Mouse (Mus musculus): ENCODE results near the gene Sept9. TPM values are rescaled to one million over a fixed set of nuclear protein-coding genes. Genes with fewer than 3 reads are reported as not detected.

The Sept9 gene
- polyA plus RNA-seq, 1 experiment from 2014 or later: 125 TPM

DNA sequence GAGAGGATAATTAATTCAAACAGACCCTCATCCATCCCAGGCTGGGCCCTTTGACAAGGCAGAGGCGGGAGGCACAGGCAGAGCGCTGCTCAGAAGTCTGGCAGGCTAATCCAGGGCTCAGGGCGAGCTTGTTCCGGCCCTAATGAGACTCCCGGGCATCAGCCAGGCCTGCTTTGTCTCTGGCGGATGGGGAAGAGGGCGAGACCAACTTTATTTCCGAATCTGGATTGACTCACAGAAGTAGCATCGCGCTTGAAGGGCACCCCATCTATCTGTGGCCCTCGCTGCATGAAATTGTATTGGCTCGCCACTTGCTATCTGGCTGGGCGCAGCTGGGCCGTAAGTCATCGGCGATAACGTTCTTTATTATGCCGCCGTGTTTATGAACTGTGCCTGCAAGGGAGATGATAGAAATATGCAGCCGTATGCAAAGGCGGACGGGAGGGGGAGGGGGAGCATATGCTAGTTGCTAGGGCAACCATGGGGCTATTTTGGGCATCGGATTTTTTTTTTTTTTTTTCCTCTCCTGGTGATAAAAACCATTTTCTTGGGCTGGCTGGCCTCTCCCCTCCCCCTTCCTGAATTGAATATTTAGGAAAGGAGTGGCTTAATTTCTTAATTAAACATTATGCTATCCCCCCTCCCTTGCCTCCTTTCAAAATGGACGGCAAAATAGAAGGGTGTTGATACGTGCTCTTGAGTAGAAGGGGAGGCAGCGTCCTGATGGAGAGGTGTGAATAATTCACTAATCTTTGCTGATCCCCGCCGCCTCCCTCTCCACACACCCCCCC is 208.4 kb downstream of the Sept9 start:
- Histone ChIP-seq H3K9me3 (no peaks in the 10 kb centered on the region), H3K27ac (peak overlapping the region; percentile 97), H3K27me3 (no peaks in the 10 kb centered on the region), H3K36me3 (no peaks in the 10 kb centered on the region), H3K4me2 (replicated peaks) (peak overlapping the region; percentile 54), H3K9ac (replicated peaks) (peak overlapping the region; percentile 51), H3K4me3 (replicated peaks) (peak overlapping the region; percentile 24), H3K4me1 (replicated peaks) (peaks cover 70% of the 10 kb centered on the region)
- peak; percentile 91 for ATAC-seq
- WGBS: under 1% methylated on average over 28 of the region's 28 CpGs

DNA sequence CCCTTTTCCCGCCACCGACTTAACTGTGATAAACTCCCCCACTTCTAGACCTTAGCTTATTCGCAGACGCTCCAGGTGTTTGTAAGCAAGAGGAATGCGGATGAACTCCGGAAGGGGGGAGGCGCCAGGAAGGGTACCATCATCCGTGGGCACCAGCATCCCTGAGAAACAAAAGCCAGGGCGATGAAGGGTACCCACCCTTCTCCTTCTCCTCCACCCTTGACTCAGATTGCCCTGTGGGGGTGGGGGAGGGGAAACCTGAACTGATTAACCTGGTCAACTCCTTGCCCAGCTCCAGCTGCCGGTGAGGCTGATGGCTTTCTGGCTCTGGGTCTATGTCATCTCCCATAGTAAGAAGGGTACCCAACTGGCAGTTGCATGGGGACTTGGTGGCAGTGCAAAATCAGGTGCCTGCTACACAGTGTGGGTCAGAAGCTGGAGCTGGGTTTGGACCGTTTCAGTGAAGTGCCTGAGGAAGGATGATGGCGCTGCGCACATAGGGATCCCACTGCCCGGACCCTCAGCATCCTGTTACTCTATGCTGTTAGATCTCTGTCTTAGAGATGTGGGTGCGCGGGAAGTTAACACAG is 209.1 kb downstream of the Sept9 start:
- peak overlapping the region; percentile 54 for H3K4me2 ChIP-seq (replicated peaks)
- ATAC-seq: peak; percentile 48
- H3K9ac ChIP-seq (replicated peaks): peak overlapping the region; percentile 50
- H3K4me1 ChIP-seq (replicated peaks): peaks cover 77% of the 10 kb centered on the region
- H3K27me3 ChIP-seq: peaks cover 6% of the 10 kb centered on the region; the same call in 1 of the 2 replicates
- H3K9me3 ChIP-seq: no peaks in the 10 kb centered on the region
- H3K27ac ChIP-seq: peak overlapping the region; percentile 97
- no peaks in the 10 kb centered on the region for H3K36me3 ChIP-seq
- WGBS: 4% methylated on average over 16 of the region's 16 CpGs
- H3K4me3 ChIP-seq (replicated peaks): peak overlapping the region; percentile 24

DNA sequence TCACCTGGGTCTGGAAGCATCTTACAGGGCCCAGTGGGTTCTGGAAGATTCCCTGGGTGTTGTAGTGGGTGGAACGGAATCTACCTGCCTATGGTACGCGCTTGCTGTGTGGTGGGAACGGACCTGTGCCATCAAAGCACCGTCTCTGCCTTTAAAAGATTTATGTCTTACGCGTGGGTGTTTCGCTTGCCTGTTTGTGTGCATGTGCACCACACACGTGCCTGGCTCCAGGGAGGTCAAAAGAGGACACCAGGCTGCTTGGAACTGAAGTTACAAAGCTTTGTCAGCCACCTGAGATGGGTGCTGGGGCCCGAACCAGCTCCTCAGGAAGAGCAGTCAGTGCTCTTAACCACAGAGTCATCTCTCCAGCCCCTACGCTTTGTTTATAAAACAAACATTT is 209.9 kb downstream of the Sept9 start:
- 60% methylated on average over 11 of the region's 11 CpGs for WGBS
- Histone ChIP-seq H3K36me3 (no peaks in the 10 kb centered on the region), H3K4me1 (replicated peaks) (peaks cover 79% of the 10 kb centered on the region), H3K4me2 (replicated peaks) (peak overlapping the region; percentile 54), H3K4me3 (replicated peaks) (no peak overlapping the region), H3K27me3 (peaks cover 14% of the 10 kb centered on the region), H3K9ac (replicated peaks) (no peak overlapping the region), H3K9me3 (no peaks in the 10 kb centered on the region), H3K27ac (peak overlapping the region; percentile 97)
- ATAC-seq: no peak

DNA sequence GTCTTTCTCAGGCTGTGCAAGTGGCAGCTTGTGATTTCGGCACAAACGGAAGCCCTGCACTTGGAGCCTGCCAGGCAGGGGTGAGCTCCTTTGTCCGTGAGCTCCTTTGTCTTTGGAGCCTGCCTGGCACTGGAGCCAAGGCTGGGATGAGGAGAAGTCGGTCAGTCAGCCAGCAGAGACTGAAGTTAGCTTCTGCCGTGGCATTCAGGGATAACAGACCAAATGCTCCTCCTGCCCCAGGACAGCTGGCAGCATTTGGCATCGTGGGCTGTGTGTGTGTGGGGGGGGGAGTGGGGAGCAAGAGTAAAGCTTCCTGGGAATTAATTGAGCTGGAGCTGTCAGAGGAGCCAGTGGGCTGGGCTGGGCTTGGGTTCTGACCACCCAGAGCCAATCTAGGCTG is 210.6 kb downstream of the Sept9 start:
- ATAC-seq: peak; percentile 13; the same call in 1 of the 2 replicates
- peak overlapping the region; percentile 26 for H3K4me2 ChIP-seq (replicated peaks)
- no peaks in the 10 kb centered on the region for H3K9me3 ChIP-seq
- H3K36me3 ChIP-seq: no peaks in the 10 kb centered on the region
- H3K27me3 ChIP-seq: peaks cover 16% of the 10 kb centered on the region
- peak overlapping the region; percentile 53 for H3K9ac ChIP-seq (replicated peaks)
- H3K27ac ChIP-seq: peak overlapping the region; percentile 97
- H3K4me1 ChIP-seq (replicated peaks): peaks cover 79% of the 10 kb centered on the region
- no peak overlapping the region for H3K4me3 ChIP-seq (replicated peaks)
- under 1% methylated on average over 6 of the region's 6 CpGs for WGBS

DNA sequence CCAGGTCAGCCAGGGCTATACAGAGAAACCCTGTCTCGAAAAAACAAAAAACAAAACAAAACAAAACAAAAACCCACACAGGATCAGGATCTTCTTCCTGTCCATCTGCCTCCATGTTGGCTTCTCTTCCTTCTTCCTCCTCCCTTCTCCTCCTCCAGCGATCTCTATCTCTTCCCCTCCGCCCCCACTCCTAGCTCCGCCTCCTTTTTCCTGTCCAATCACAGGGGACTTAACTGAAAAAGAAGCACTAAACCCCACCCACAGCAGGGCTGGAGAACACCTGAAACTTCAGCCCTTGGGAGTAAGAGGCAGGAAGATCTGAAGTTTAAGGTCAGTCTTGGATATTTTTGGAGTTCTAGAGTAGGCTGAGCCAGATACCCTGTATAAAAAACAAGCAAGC is 212.2 kb downstream of the Sept9 start:
- H3K9me3 ChIP-seq: no peaks in the 10 kb centered on the region

More for the DNA sequence above, 212.2 kb downstream of the Sept9 start:
- Histone ChIP-seq H3K36me3 (no peaks in the 10 kb centered on the region), H3K9ac (replicated peaks) (no peak overlapping the region), H3K27me3 (peaks cover 16% of the 10 kb centered on the region), H3K4me2 (replicated peaks) (no peak overlapping the region), H3K4me3 (replicated peaks) (no peak overlapping the region), H3K4me1 (replicated peaks) (peaks cover 78% of the 10 kb centered on the region), H3K27ac (no peak overlapping the region)
- 92% methylated on average over 4 of the region's 4 CpGs for WGBS
- ATAC-seq: no peak

Other genes with a start within 250 kb of the Sept9 start
- 62.4 and 67.0 TPM in 2 replicates for gene Sec14l1, start 84.5 kb upstream of the Sept9 start, polyA plus RNA-seq (2015; fragmentation: Nextera tagmentation; extraction: Ambion mirVana)

Measured in midbrain, embryonic 13.5 days (tissue).